Mouse (Mus musculus): ENCODE measurements around the gene Aipl1.

DNA sequence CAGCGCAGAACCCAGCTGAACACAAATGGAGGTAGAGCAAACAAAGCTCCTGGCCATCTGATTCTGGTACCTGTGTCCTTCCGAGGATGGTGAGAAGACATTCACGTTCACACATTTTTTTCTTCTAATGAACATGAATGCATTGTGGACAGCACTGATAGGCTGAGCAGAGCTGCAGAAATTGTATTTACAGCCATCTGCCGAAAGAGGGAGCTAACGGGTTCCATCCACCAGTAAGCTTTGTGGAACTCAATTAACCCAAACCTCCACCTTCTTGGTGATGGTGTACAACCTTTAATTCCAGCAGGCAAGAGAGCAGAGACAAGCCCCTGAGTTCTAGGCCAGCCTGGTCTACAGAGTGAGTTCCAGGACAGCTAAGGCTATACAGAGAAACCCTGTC lies 11.5 kb downstream of the Aipl1 start:
- TF ChIP-seq EP300 (IDR thresholded peaks at IDR 0.05; ENCODE audit: low read depth) = no peak
- TF ChIP-seq CTCF (IDR thresholded peaks at IDR 0.05; ENCODE audit: low read depth) = peak; percentile 57
